Mouse (Mus musculus) heart, postnatal 0 days (tissue): ENCODE measurements around the gene Pak4. TPM values are rescaled to one million over a fixed set of nuclear protein-coding genes. Genes with fewer than 3 reads are reported as not detected.

Experiments used
- ATAC-seq: fragments of 200-750 bp; cut with Nextera tagmentation; 2 replicates; pipeline ENCODE4 v1.8.0; 2017; ENCODE audit warnings: low read depth, moderate number of reproducible peaks, moderate library complexity; ENCODE audit not compliant: insufficient read depth
- DNase-seq: peaks from one replicate; pipeline ENCODE4 v3.0.0-alpha.2; 2016; ENCODE audit warnings: low spot score
- H3K27ac ChIP-seq: fragments of 300-500 bp; sonication (generic); 2 replicates; pipeline ENCODE4 v1.5.1; 2014; ENCODE audit warnings: low read depth, mild to moderate bottlenecking
- H3K27me3 ChIP-seq: fragments of 300-500 bp; sonication (generic); 2 replicates; pipeline ENCODE4 v1.6.1; 2014; ENCODE audit warnings: low read length, mixed read lengths; ENCODE audit not compliant: control insufficient read depth, insufficient read depth
- H3K36me3 ChIP-seq: fragments of 300-500 bp; sonication (generic); replicated peaks from 2 replicates; pipeline ENCODE4 v1.6.1; 2014; ENCODE audit warnings: low read length, mixed read lengths; ENCODE audit not compliant: control insufficient read depth, insufficient read depth
- H3K4me1 ChIP-seq: fragments of 300-500 bp; sonication (generic); 2 replicates; pipeline ENCODE4 v1.6.1; 2014; ENCODE audit warnings: antibody characterized with exemption; ENCODE audit not compliant: control insufficient read depth, insufficient read depth
- H3K4me2 ChIP-seq: fragments of 300-500 bp; sonication (generic); 2 replicates; pipeline ENCODE4 v1.6.1; 2014; ENCODE audit warnings: low read depth, mild to moderate bottlenecking, low read length, moderate library complexity
- H3K4me3 ChIP-seq: fragments of 300-500 bp; sonication (generic); 2 replicates; pipeline ENCODE4 v1.5.1; 2014; ENCODE audit warnings: low read depth, low read length
- H3K9ac ChIP-seq: fragments of 300-500 bp; sonication (generic); replicated peaks from 2 replicates; pipeline ENCODE4 v1.6.1; 2014; ENCODE audit warnings: low read depth, low read length, mixed read lengths
- H3K9me3 ChIP-seq: fragments of 300-500 bp; sonication (generic); replicated peaks from 2 replicates; pipeline ENCODE4 v1.6.1; 2016; ENCODE audit warnings: low read length; ENCODE audit not compliant: control insufficient read depth
- CTCF ChIP-seq: IDR thresholded peaks from 2 replicates; pipeline ENCODE4 v1.5.1; 2016; ENCODE audit warnings: antibody characterized with exemption, control low read depth, low read depth
- EP300 ChIP-seq: IDR thresholded peaks from 2 replicates; pipeline ENCODE4 v1.6.1; 2016; ENCODE audit warnings: antibody characterized with exemption, low read depth
- WGBS: fragments of 180-500 bp; shearing (Covaris S2); extraction: QIAGEN DNeasy Blood & Tissue Kit; methylation state at CpG from one replicate; pipeline ENCODE4 v1.1.7; 2014; 5-methylcytosine and 5-hydroxymethylcytosine counted together
- polyA plus RNA-seq: library from polyadenylated mRNA; unstranded; fragments of >200 nt; fragmentation: Nextera tagmentation; extraction: Ambion mirVana; gene quantifications from 2 replicates; pipeline ENCODE4 v1.2.1, GENCODE M21; 2015
- total RNA-seq: library from RNA; depleted of rRNA; stranded (reverse); fragments of >200 nt; gene quantifications from 2 replicates; pipeline ENCODE4 v1.2.3, GENCODE M21; 2014; ENCODE audit warnings: low replicate concordance

The Pak4 gene
- total and polyA plus RNA-seq, 2 experiments from 2014 or later = 11.3 to 12.7 TPM

- no peaks in the 10 kb centered on the region for H3K27me3 ChIP-seq
- H3K4me2 ChIP-seq = no peak overlapping the region
- 81% methylated on average over 4 of the region's 4 CpGs for WGBS
- H3K9me3 ChIP-seq = no peaks in the 10 kb centered on the region
- no peak overlapping the region for H3K27ac ChIP-seq
- H3K9ac ChIP-seq = no peak overlapping the region
- H3K36me3 ChIP-seq = peaks cover 53% of the 10 kb centered on the region
- H3K4me3 ChIP-seq = no peak overlapping the region
- ATAC-seq (no peak), DNase-seq (no peak)
- peaks cover 20% of the 10 kb centered on the region for H3K4me1 ChIP-seq
- TF ChIP-seq CTCF (no peak), EP300 (no peak)
Observed at GRCm38 (mm10) chr7:28567539-28567938, 30.4 kb downstream of the Pak4 start.

GRCm38 (mm10) chr7:28565407-28565806 lies 32.6 kb downstream of the Pak4 start:
- Histone ChIP-seq H3K9ac (no peak overlapping the region), H3K27ac (no peak overlapping the region), H3K4me3 (no peak overlapping the region), H3K27me3 (no peaks in the 10 kb centered on the region), H3K4me2 (no peak overlapping the region), H3K36me3 (peaks cover 58% of the 10 kb centered on the region), H3K9me3 (no peaks in the 10 kb centered on the region), H3K4me1 (peaks cover 5% of the 10 kb centered on the region)
- DNase-seq (no peak), ATAC-seq (no peak)
- 73% methylated on average over 5 of the region's 5 CpGs for WGBS
- TF ChIP-seq CTCF (no peak), EP300 (no peak)

- ATAC-seq = no peak
- H3K27ac ChIP-seq = no peak overlapping the region
- no peak overlapping the region for H3K9ac ChIP-seq
- no peaks in the 10 kb centered on the region for H3K27me3 ChIP-seq
- 94% methylated on average over 13 of the region's 13 CpGs for WGBS
- DNase-seq = no peak
- TF ChIP-seq EP300 (no peak), CTCF (no peak)
- H3K9me3 ChIP-seq = no peaks in the 10 kb centered on the region
- H3K4me3 ChIP-seq = no peak overlapping the region
- no peaks in the 10 kb centered on the region for H3K4me1 ChIP-seq
- H3K4me2 ChIP-seq = no peak overlapping the region
- H3K36me3 ChIP-seq = peaks cover 71% of the 10 kb centered on the region
Observed at GRCm38 (mm10) chr7:28562951-28563350, 35.0 kb downstream of the Pak4 start.

GRCm38 (mm10) chr7:28562371-28562770 lies 35.6 kb downstream of the Pak4 start:
- H3K9me3 ChIP-seq = no peaks in the 10 kb centered on the region

GRCm38 (mm10) chr7:28561967-28562366 lies 36.0 kb downstream of the Pak4 start:
- H3K27me3 ChIP-seq = no peaks in the 10 kb centered on the region
- DNase-seq (no peak), ATAC-seq (no peak)
- H3K9ac ChIP-seq = no peak overlapping the region
- H3K4me3 ChIP-seq = no peak overlapping the region
- peaks cover 61% of the 10 kb centered on the region for H3K36me3 ChIP-seq
- H3K27ac ChIP-seq = no peak overlapping the region
- no peaks in the 10 kb centered on the region for H3K4me1 ChIP-seq
- 90% methylated on average over 11 of the region's 11 CpGs for WGBS
- H3K9me3 ChIP-seq = no peaks in the 10 kb centered on the region
- no peak for TF ChIP-seq EP300
- no peak for TF ChIP-seq CTCF
- H3K4me2 ChIP-seq = no peak overlapping the region

More at GRCm38 (mm10) chr7:28562371-28562770, 35.6 kb downstream of the Pak4 start:
- H3K4me1 ChIP-seq = no peaks in the 10 kb centered on the region
- H3K9ac ChIP-seq = no peak overlapping the region
- TF ChIP-seq CTCF (no peak), EP300 (no peak)
- H3K4me2 ChIP-seq = no peak overlapping the region
- H3K27me3 ChIP-seq = no peaks in the 10 kb centered on the region
- ATAC-seq (no peak), DNase-seq (no peak)
- no peak overlapping the region for H3K4me3 ChIP-seq
- 87% methylated on average over 13 of the region's 13 CpGs for WGBS
- H3K36me3 ChIP-seq = peaks cover 65% of the 10 kb centered on the region
- no peak overlapping the region for H3K27ac ChIP-seq

- Histone ChIP-seq H3K9ac (no peak overlapping the region), H3K4me3 (no peak overlapping the region), H3K9me3 (no peaks in the 10 kb centered on the region), H3K27ac (no peak overlapping the region; the same call in 1 of the 2 replicates), H3K4me2 (no peak overlapping the region), H3K4me1 (no peaks in the 10 kb centered on the region), H3K36me3 (peaks cover 52% of the 10 kb centered on the region), H3K27me3 (no peaks in the 10 kb centered on the region)
- 92% methylated on average over 10 of the region's 10 CpGs for WGBS
- no peak for TF ChIP-seq CTCF
- TF ChIP-seq EP300 = no peak
- ATAC-seq (no peak), DNase-seq (no peak)
Observed at GRCm38 (mm10) chr7:28560856-28561255, 37.1 kb downstream of the Pak4 start.
